Mouse (Mus musculus): ENCODE results near the gene Plekhj1. TPM values are rescaled to one million over a fixed set of nuclear protein-coding genes. Genes with fewer than 3 reads are reported as not detected.
A peak's percentile ranks its signal among the peaks of the same experiment; 100 is the strongest.

Plekhj1 gene
- polyA plus RNA-seq, 1 experiment from 2014 or later: 118 TPM

DNA sequence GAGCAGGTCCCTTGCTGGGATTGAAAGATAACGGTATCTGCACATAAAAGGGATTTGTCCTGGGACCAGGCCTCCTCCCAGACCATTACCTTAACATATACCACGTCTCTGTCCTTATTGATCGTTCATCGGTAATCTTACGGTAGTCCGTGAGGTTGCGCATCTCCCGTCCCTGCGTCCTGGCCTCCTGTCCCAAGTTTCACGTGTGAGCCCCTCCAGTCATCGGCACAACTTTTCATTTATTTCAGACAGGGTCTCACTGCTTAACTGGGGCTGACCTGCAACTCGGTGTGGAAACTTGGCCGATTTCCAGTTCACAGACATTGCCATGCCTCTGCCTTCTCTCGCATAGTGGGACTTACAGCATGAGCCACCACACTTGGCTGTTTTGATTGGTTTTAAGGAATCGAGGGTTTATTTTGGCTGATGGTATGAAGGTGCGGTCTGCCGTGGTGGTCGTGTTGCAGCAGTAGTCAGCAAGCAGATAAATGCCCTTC lies 692 bp upstream of the Plekhj1 start:
- peaks cover 47% of the 10 kb centered on the region for H3K36me3 ChIP-seq
- peak overlapping the region; percentile 97 for H3K9ac ChIP-seq
- under 1% methylated on average over 18 of the region's 18 CpGs for WGBS

DNA sequence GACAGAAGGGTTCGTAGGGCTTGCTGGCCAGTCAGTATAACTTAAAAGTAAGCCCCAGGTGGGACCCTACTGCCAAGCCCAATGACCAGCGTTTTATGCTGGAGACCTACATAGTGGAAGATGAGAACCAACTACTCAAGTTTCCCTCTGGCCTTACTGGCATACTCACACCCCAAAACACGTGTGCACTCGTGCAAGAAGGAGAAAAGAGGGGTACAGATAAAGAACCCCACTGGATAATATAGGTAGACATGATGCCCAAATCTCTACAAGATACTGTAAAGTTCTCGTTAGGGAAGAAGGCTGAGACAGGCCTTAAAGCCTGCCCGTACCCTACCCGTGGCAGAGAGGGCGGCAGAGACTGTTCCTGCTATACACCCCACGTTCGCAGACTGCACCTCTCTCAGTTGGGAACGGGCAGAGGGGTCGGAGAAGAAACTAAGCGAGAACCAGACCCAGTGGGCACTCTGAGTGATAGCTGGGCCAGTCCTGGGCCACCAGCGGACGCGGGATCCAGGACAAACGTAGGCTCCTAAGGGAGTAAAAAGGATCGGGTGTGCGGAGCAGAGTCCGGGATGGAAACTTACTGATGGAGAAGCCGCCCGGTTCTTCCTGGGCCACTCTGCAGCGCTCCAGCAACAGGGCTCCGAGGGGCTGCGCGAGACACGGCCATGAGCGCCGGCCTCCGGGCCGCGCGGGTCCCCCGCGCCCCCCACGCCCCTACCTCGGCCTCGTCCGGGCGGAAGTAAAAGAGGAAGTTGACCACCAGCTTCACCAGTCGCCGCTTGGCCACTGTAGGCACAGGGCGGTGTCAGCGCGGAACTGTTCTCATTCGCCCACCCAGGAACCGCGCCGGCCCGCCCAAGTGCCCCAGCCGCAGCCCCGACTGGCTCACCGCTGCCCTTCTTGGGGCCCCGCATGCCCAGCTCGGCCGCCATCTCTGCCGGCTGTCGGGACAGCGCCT lies 958 bp downstream of the Plekhj1 start:
- H3K27me3 ChIP-seq (replicated peaks): no peaks in the 10 kb centered on the region
- H3K9me3 ChIP-seq: no peaks in the 10 kb centered on the region
- peak overlapping the region; percentile 79 for H3K4me3 ChIP-seq (replicated peaks)
- peak; percentile 70 for ATAC-seq (ENCODE audit: insufficient read depth, low FRiP score, low read depth)
- H3K4me2 ChIP-seq: peak overlapping the region; percentile 84
- peaks cover 21% of the 10 kb centered on the region for H3K4me1 ChIP-seq
- 1% methylated on average over 59 of the region's 59 CpGs for WGBS
- peaks cover 35% of the 10 kb centered on the region for H3K36me3 ChIP-seq
- H3K27ac ChIP-seq: peak overlapping the region; percentile 99
- H3K9ac ChIP-seq: peak overlapping the region; percentile 84

More for the DNA sequence above, 692 bp upstream of the Plekhj1 start:
- no peaks in the 10 kb centered on the region for H3K9me3 ChIP-seq
- H3K27me3 ChIP-seq (replicated peaks): no peaks in the 10 kb centered on the region
- peak overlapping the region; percentile 81 for H3K4me2 ChIP-seq
- H3K4me3 ChIP-seq (replicated peaks): peak overlapping the region; percentile 79
- peaks cover 20% of the 10 kb centered on the region for H3K4me1 ChIP-seq
- H3K27ac ChIP-seq: peak overlapping the region; percentile 99
- no peak for ATAC-seq (ENCODE audit: insufficient read depth, low FRiP score, low read depth)

DNA sequence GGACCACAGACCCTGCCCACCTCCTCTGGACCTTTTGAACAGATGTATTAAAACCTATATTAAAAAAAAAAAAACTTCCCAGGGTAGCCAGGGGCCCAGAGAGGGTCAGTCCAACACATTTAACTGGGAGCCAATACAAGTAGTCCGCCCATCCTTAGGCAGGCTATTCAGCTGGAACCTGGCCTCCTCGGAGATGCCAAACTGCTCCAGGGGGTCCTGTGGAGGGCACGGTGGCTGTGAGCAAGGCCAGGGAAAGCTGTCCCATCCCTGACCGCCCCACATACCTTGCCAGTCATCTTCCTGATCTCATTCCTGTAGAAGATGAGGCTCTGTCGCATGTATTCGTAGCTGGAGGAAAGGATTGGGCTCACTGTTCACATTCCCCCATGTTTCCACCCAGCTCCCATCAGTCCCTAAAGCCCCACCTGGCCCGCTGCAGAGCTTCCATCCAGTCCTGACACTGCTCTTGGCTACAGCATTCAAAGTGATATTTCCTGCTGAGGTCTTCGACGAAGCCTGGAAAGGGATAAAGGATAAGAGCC lies 2.0 kb downstream of the Plekhj1 start:
- peaks cover 30% of the 10 kb centered on the region for H3K36me3 ChIP-seq
- H3K4me1 ChIP-seq: peaks cover 27% of the 10 kb centered on the region
- H3K4me3 ChIP-seq (replicated peaks): peak overlapping the region; percentile 79
- no peaks in the 10 kb centered on the region for H3K27me3 ChIP-seq (replicated peaks)
- no peaks in the 10 kb centered on the region for H3K9me3 ChIP-seq
- peak overlapping the region; percentile 84 for H3K4me2 ChIP-seq
- no peak for ATAC-seq (ENCODE audit: insufficient read depth, low FRiP score, low read depth)
- WGBS: 82% methylated on average over 9 of the region's 9 CpGs
- no peak overlapping the region for H3K27ac ChIP-seq
- H3K9ac ChIP-seq: no peak overlapping the region

DNA sequence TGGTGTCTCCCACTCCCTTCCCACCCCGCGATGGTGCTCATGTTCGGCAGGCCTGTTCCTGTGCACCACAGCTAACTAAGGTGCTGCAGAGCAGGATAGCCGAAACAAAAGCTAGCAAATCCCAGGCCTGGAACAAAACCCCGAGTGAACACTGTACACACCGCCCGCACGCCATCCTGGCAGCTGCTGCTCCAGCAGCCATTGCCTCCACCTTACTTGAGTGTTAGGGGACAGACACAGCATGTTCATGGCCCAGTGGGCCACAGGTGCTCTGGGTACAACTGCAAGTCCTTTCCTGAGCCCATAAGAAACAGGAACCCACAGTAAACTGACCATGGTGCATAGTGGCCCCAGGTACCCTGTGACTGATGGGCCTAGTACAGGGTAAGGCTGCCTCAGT lies 3.7 kb downstream of the Plekhj1 start:
- Histone ChIP-seq H3K9ac (no peak overlapping the region), H3K27ac (no peak overlapping the region), H3K27me3 (replicated peaks) (no peaks in the 10 kb centered on the region), H3K36me3 (peaks cover 40% of the 10 kb centered on the region), H3K4me3 (replicated peaks) (no peak overlapping the region), H3K4me2 (no peak overlapping the region), H3K9me3 (no peaks in the 10 kb centered on the region), H3K4me1 (peaks cover 20% of the 10 kb centered on the region)
- WGBS: 87% methylated on average over 8 of the region's 8 CpGs
- no peak for ATAC-seq (ENCODE audit: insufficient read depth, low FRiP score, low read depth)

DNA sequence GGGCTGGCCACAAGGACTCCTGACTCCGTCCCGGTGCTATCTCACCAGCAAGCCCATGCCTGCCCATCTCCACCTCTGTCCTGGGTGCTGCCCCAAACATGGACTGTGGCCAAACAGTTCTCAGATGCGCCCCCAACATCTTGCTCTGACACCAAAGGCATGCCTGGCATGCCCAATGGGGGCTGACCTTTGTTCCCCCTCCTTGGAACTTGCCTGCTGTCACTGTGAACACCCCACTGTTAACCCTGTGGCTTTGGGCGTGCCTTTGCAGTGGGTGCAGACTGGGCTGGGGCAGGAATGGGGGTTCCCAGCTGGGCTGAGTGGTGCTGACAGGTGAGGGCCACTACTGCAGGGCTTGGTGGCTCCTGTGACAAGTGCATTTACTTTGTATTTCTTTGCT lies 4.6 kb downstream of the Plekhj1 start:
- no peaks in the 10 kb centered on the region for H3K9me3 ChIP-seq
- no peak overlapping the region for H3K9ac ChIP-seq
- no peak overlapping the region for H3K4me2 ChIP-seq
- 71% methylated on average over 4 of the region's 4 CpGs for WGBS
- H3K27ac ChIP-seq: no peak overlapping the region
- peaks cover 48% of the 10 kb centered on the region for H3K36me3 ChIP-seq
- ATAC-seq (ENCODE audit: insufficient read depth, low FRiP score, low read depth): no peak
- H3K4me3 ChIP-seq (replicated peaks): no peak overlapping the region
- no peaks in the 10 kb centered on the region for H3K27me3 ChIP-seq (replicated peaks)
- peaks cover 17% of the 10 kb centered on the region for H3K4me1 ChIP-seq

DNA sequence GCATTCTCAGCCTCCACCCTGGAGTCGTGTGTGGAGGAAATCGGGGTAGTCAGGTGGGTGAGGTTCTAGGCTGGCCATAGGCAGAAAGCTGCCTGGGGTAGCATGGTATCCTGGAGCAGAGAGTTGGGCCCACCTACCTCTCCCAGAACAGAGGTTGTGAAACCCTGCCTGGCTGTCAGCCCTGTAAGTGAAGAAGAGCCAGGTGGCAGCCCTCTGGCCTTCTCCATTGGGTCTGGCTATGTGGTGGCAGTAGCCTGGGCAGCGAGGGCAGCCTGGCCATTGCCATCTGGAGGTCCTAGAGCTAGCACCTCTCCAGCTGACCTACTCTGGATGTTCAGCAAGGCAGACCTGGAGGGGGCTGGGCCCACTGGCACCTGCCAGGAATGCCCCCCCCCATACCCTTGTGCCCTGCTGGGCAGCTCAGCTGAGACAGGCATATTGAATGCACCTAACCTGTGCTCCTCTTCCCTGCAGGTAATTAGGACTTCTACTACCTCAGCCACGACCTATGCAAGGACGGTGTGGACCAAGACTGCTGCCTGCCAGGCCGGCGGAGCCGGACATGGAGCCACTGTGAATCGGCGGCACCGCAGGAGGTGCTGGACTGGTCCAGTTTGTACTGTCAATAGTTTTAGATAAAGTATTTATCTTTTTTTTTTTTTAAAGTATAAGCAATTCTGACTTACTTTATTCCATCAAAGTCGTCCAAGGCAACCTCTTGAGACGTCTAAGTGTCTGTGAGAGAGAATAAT lies 5.2 kb downstream of the Plekhj1 start:
- H3K4me3 ChIP-seq (replicated peaks): no peak overlapping the region
- no peak overlapping the region for H3K4me2 ChIP-seq
- H3K27me3 ChIP-seq (replicated peaks): no peaks in the 10 kb centered on the region
- WGBS: 86% methylated on average over 13 of the region's 13 CpGs
- H3K36me3 ChIP-seq: peaks cover 54% of the 10 kb centered on the region
- peaks cover 17% of the 10 kb centered on the region for H3K4me1 ChIP-seq
- no peak overlapping the region for H3K9ac ChIP-seq
- no peak for ATAC-seq (ENCODE audit: insufficient read depth, low FRiP score, low read depth)
- H3K9me3 ChIP-seq: no peaks in the 10 kb centered on the region
- no peak overlapping the region for H3K27ac ChIP-seq

DNA sequence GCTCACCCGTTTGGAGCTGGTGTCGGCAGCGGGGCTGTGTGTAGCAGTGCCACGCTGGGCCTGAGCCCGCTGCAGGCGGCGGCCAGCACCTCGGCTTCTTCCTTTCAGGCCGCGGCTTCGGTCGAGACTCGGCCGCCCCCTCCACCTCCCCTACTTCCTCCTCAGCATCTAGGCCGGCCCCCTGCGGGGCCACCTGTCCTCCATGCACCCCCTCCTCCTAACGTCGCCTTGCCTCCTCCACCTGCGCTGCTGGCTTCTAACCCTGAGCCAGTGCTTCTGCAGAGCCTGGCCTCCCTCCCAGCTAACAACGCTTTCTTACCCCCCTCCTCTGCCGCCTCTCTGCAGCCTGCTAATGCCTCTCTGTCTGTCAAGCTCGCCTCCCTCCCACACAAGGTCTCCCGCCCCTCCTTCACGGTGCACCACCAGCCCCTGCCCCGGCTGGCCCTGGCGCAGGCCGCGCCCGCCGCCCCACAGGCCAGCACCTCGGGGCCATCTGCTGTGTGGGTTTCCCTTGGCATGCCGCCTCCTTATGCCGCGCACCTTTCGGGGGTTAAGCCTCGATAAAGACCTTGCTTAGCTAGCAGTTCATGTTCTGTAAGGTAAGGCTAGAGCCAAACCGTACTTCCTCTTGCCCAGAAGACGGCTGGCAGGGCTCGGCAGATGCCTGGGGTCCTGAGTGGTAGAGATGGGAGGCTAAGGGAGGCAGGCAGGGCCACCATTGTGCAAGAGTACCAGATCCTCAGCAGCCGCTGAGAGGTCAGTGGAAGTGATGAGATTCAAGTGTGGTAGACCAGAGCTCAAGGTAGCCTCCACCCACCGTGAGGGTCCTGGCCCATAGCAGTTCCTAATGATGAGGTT lies 6.0 kb downstream of the Plekhj1 start:
- H3K27me3 ChIP-seq (replicated peaks): no peaks in the 10 kb centered on the region
- H3K4me2 ChIP-seq: no peak overlapping the region
- no peak overlapping the region for H3K4me3 ChIP-seq (replicated peaks)
- H3K36me3 ChIP-seq: peaks cover 56% of the 10 kb centered on the region
- H3K9ac ChIP-seq: no peak overlapping the region
- peak overlapping the region; percentile 35; the same call in 1 of the 2 replicates for H3K27ac ChIP-seq
- H3K9me3 ChIP-seq: no peaks in the 10 kb centered on the region
- WGBS: 60% methylated on average over 41 of the region's 41 CpGs
- no peak for ATAC-seq (ENCODE audit: insufficient read depth, low FRiP score, low read depth)
- peaks cover 17% of the 10 kb centered on the region for H3K4me1 ChIP-seq

DNA sequence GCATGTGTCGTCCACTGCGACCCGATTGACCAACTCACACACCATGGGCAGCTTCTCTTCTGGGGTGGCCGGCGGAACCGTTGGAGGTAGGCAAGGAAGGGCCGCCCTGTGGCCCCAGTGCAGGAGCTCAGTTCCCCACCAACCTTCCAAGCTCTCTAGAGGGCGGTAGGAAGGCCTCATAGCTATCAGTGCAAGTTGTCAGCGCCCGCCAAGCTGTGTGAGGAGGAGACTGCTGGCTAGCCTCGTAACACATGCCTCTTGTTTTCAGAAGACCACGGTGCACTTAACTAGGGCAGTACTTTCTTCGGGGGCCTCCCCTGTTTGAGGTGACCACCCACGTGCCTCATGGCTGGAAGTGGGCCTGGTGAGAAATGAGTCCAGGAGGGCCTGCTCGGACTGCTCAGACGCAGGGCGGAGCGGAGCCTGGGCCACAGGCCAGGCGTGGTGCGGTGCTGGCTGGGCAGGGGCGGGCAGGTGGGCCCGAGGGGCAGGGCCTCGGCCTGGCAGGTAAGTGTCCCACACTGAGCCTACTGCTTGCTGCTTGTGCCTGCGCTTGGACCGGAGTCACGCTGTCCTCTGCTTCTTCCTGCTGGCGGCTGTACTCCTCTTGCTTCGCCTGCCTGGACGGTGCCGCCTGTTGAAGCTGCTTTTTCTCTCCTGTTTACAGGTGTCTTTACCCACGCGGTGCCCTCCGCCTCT lies 6.8 kb downstream of the Plekhj1 start:
- 74% methylated on average over 33 of the region's 33 CpGs for WGBS
- peaks cover 60% of the 10 kb centered on the region for H3K36me3 ChIP-seq

DNA sequence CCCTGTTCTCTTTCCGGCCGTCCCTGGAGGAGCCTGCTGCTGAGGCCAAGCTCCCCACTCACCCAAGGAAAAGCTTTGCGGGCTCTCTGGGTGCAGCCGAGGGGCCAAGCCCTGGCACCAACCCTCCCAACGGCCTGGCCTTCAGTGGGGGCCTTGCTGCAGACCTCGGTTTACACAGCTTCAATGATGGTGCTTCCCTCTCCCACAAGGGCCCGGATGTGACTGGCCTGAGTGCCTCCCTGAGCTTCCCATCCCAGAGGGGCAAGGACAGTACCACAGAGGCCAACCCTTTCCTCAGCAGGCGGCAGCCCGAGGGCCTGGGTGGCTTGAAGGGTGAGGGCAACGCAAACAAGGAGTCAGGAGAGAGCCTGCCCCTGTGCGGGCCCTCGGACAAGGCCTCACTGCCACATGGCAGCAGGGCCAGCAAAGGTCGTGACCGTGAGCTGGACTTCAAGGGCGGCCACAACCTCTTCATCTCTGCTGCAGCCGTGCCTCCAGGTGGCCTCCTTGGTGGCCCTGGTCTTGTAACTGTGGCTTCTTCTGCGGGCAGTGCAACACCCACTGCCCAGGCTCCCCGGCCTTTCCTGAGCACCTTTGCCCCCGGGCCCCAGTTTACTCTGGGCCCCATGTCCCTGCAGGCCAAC lies 7.5 kb downstream of the Plekhj1 start:
- ATAC-seq (ENCODE audit: insufficient read depth, low FRiP score, low read depth): no peak
- 83% methylated on average over 19 of the region's 19 CpGs for WGBS
- H3K4me2 ChIP-seq: no peak overlapping the region
- H3K9ac ChIP-seq: no peak overlapping the region
- H3K27ac ChIP-seq: no peak overlapping the region
- 0 out of 2 replicates have a peak, but pooled peaks cover 7% of the 10 kb centered on the region for H3K4me1 ChIP-seq
- H3K4me3 ChIP-seq (replicated peaks): no peak overlapping the region
- H3K36me3 ChIP-seq: peaks cover 68% of the 10 kb centered on the region
- H3K9me3 ChIP-seq: no peaks in the 10 kb centered on the region
- H3K27me3 ChIP-seq (replicated peaks): no peaks in the 10 kb centered on the region

More for the DNA sequence above, 6.8 kb downstream of the Plekhj1 start:
- no peak overlapping the region for H3K9ac ChIP-seq
- H3K4me3 ChIP-seq (replicated peaks): no peak overlapping the region
- peak overlapping the region; percentile 35; the same call in 1 of the 2 replicates for H3K27ac ChIP-seq
- ATAC-seq (ENCODE audit: insufficient read depth, low FRiP score, low read depth): no peak
- H3K4me1 ChIP-seq: peaks cover 11% of the 10 kb centered on the region
- no peaks in the 10 kb centered on the region for H3K27me3 ChIP-seq (replicated peaks)
- H3K4me2 ChIP-seq: no peak overlapping the region
- no peaks in the 10 kb centered on the region for H3K9me3 ChIP-seq

DNA sequence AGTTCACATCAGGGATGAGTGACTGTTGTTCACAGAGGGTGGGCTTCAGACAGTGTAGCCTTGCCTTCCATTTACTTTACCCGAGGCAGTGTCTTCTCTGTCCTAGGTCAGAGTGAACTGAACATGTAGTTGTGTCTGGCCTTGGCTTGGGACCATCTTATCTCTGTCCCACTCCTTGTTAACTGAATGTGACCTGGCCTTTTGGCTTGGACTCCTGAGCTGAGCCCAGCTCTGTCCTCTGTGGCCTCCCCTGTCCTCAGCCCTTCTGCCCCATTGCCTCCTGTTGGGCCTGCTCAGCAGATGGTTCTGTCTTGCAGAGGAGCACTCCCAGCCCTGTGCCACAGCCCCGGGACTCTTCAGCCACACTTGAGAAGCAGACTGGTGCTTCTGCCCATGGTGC lies 10.9 kb downstream of the Plekhj1 start:
- peaks cover 82% of the 10 kb centered on the region for H3K36me3 ChIP-seq
- 76% methylated on average over 2 of the region's 2 CpGs for WGBS

More for the DNA sequence above, 10.9 kb downstream of the Plekhj1 start:
- no peak overlapping the region for H3K27ac ChIP-seq
- no peak overlapping the region for H3K4me2 ChIP-seq
- 0 out of 2 replicates have a peak, but pooled peaks cover 7% of the 10 kb centered on the region for H3K4me1 ChIP-seq
- H3K9ac ChIP-seq: no peak overlapping the region
- ATAC-seq (ENCODE audit: insufficient read depth, low FRiP score, low read depth): no peak
- H3K4me3 ChIP-seq (replicated peaks): no peak overlapping the region
- H3K9me3 ChIP-seq: no peaks in the 10 kb centered on the region
- H3K27me3 ChIP-seq (replicated peaks): no peaks in the 10 kb centered on the region

All from stomach, embryonic 15.5 days (tissue).